Mouse (Mus musculus): ENCODE measurements at regions not wholly inside any gene's neighbourhood (a gene's known extent, or its start where the extent isn't known, plus 50 kb on each side); places are given as distances from the start of the nearest gene placed in this dataset.

- TF ChIP-seq CTCF (IDR thresholded peaks at IDR 0.05; ENCODE audit: borderline replicate concordance, insufficient read depth, low read depth, low read length) (no peak), POLR2A (IDR thresholded peaks at IDR 0.05; ENCODE audit: borderline replicate concordance, insufficient read depth, low read length) (no peak)
These were observed 235.7 kb upstream of the Gm10192 start for GRCm38 (mm10) chr4:97418616-97419015.

Measured in cerebellum, adult 2 months (tissue).